Mouse (Mus musculus): ENCODE measurements around the gene Lonrf2.

GRCm38 (mm10) chr1:38835568-38836476 is 689 bp downstream of the Lonrf2 start:
- TF ChIP-seq POLR2A (IDR thresholded peaks at IDR 0.05; ENCODE audit: borderline replicate concordance, low read depth, low read length) (no peak), CTCF (IDR thresholded peaks at IDR 0.05; ENCODE audit: low read depth, low read length) (no peak)

Data from bone marrow macrophage, adult 2 months (primary cell).